Comparison of ENCODE assay signal across 22 mouse cellular contexts in genomic region chr10:123525424-123525823, GRCm38 (mm10).
A peak's percentile ranks its signal among the peaks of the same experiment; 100 is the strongest.
DNase-seq lines count a peak whose midpoint lies in the region; ATAC-seq and TF ChIP-seq lines count a peak whose summit lies in the region.
"Had no signal": no experiment of that assay in that cellular context is flagged by ENCODE, and none has a peak within 500 bp of the region (broad histone marks: within the 10 kb centered on the region; RNA-seq: fewer than 3 reads in every experiment).

No protein-coding gene starts in this region.

- no peak overlapping the region for H3K27ac ChIP-seq in embryonic facial prominence, embryonic 11.5 days (replicated peaks; ENCODE audit: low read depth, low read length)
- no peak overlapping the region for H3K27ac ChIP-seq in embryonic facial prominence, embryonic 10.5 days (replicated peaks)
- H3K27ac ChIP-seq in kidney, postnatal 0 days, result no peak overlapping the region
- H3K27ac ChIP-seq in embryonic facial prominence, embryonic 14.5 days (replicated peaks; ENCODE audit: low read depth, low read length), result no peak overlapping the region
- H3K27ac ChIP-seq in embryonic facial prominence, embryonic 15.5 days (replicated peaks), result no peak overlapping the region
- H3K27ac ChIP-seq: embryonic facial prominence, embryonic 13.5 days; forebrain, embryonic 10.5 days; forebrain, embryonic 12.5 days had no signal

- TF ChIP-seq CTCF in kidney, postnatal 0 days (IDR thresholded peaks at IDR 0.05; ENCODE audit: low read depth), result no peak

- no peaks in the 10 kb centered on the region for H3K9me3 ChIP-seq in embryonic facial prominence, embryonic 11.5 days (replicated peaks; ENCODE audit: control insufficient read depth, low read length)
- H3K9me3 ChIP-seq in embryonic facial prominence, embryonic 10.5 days, result peaks cover 7% of the 10 kb centered on the region
- no peaks in the 10 kb centered on the region for H3K9me3 ChIP-seq in kidney, postnatal 0 days (replicated peaks; ENCODE audit: low read length)
- peaks cover 12% of the 10 kb centered on the region for H3K9me3 ChIP-seq in embryonic facial prominence, embryonic 14.5 days (ENCODE audit: control insufficient read depth, low read length)
- no peaks in the 10 kb centered on the region for H3K9me3 ChIP-seq in embryonic facial prominence, embryonic 15.5 days (replicated peaks)
- H3K9me3 ChIP-seq: embryonic facial prominence, embryonic 13.5 days had no signal

- H3K9ac ChIP-seq in embryonic facial prominence, embryonic 11.5 days (replicated peaks; ENCODE audit: low read length), result no peak overlapping the region
- no peak overlapping the region for H3K9ac ChIP-seq in kidney, postnatal 0 days (ENCODE audit: low read depth, low read length)
- no peak overlapping the region for H3K9ac ChIP-seq in embryonic facial prominence, embryonic 14.5 days (ENCODE audit: low read depth, low read length)
- no peak overlapping the region for H3K9ac ChIP-seq in embryonic facial prominence, embryonic 15.5 days
- H3K9ac ChIP-seq: embryonic facial prominence, embryonic 13.5 days; forebrain, embryonic 12.5 days had no signal

- DNase-seq in embryonic facial prominence, embryonic 11.5 days (ENCODE audit: low spot score), result peak; percentile 33
- no peak for DNase-seq in embryonic facial prominence, embryonic 10.5 days (ENCODE audit: low spot score)
- DNase-seq in kidney, postnatal 0 days (ENCODE audit: low spot score), result peak; percentile 7
- no peak for DNase-seq in kidney, adult 9 months
- peak; percentile 35 for DNase-seq in embryonic facial prominence, embryonic 14.5 days (ENCODE audit: low spot score)
- DNase-seq in urinary bladder, adult 18-20 months (ENCODE audit: low spot score in 2 of 2), result no peak
- DNase-seq: adrenal gland, adult 2 months; adrenal gland, postnatal 10 days; adrenal gland, postnatal 25 days; cerebellum, adult 11 months; cerebellum, adult 18-20 months; cerebellum, adult 8-10 months; cerebellum, adult 9-11 months; cerebellum, postnatal 14 days; cerebellum, postnatal 36 days had no signal

- peak; percentile 73; the same call in 1 of the 2 replicates for ATAC-seq in embryonic facial prominence, embryonic 11.5 days (replicated peaks; ENCODE audit: insufficient number of reproducible peaks, low FRiP score, low TSS enrichment, low read depth)
- ATAC-seq in kidney, postnatal 0 days (replicated peaks; ENCODE audit: low FRiP score, low read depth), result no peak
- peak; percentile 63; the same call in 1 of the 2 replicates for ATAC-seq in embryonic facial prominence, embryonic 14.5 days (ENCODE audit: low read depth)
- ATAC-seq in embryonic facial prominence, embryonic 15.5 days (ENCODE audit: insufficient number of reproducible peaks, low FRiP score, low TSS enrichment, low read depth), result peak; percentile 54; the same call in 1 of the 2 replicates
- ATAC-seq: forebrain, embryonic 14.5 days; forebrain, embryonic 16.5 days had no signal

- no peaks in the 10 kb centered on the region for H3K4me1 ChIP-seq in embryonic facial prominence, embryonic 11.5 days (ENCODE audit: control insufficient read depth, insufficient read depth, low read length)
- no peaks in the 10 kb centered on the region for H3K4me1 ChIP-seq in embryonic facial prominence, embryonic 10.5 days
- no peaks in the 10 kb centered on the region for H3K4me1 ChIP-seq in kidney, postnatal 0 days (replicated peaks; ENCODE audit: insufficient read depth, low read length)
- H3K4me1 ChIP-seq in embryonic facial prominence, embryonic 14.5 days (ENCODE audit: control insufficient read depth, insufficient read depth, low read length), result no peaks in the 10 kb centered on the region
- H3K4me1 ChIP-seq in embryonic facial prominence, embryonic 15.5 days, result no peaks in the 10 kb centered on the region
- H3K4me1 ChIP-seq: embryonic facial prominence, embryonic 13.5 days; forebrain, embryonic 12.5 days had no signal

- H3K4me2 ChIP-seq in embryonic facial prominence, embryonic 11.5 days (ENCODE audit: low read depth, low read length), result no peak overlapping the region
- H3K4me2 ChIP-seq in kidney, postnatal 0 days (ENCODE audit: low read length), result no peak overlapping the region
- no peak overlapping the region for H3K4me2 ChIP-seq in embryonic facial prominence, embryonic 14.5 days (ENCODE audit: low read depth, low read length)
- no peak overlapping the region for H3K4me2 ChIP-seq in embryonic facial prominence, embryonic 15.5 days (replicated peaks)
- H3K4me2 ChIP-seq: embryonic facial prominence, embryonic 13.5 days; forebrain, embryonic 12.5 days had no signal

- no peak overlapping the region for H3K4me3 ChIP-seq in embryonic facial prominence, embryonic 11.5 days (ENCODE audit: low read depth, low read length)
- H3K4me3 ChIP-seq in embryonic facial prominence, embryonic 10.5 days, result no peak overlapping the region
- H3K4me3 ChIP-seq in kidney, postnatal 0 days (replicated peaks; ENCODE audit: low read depth, low read length), result no peak overlapping the region
- H3K4me3 ChIP-seq in embryonic facial prominence, embryonic 14.5 days (ENCODE audit: low read depth, low read length), result no peak overlapping the region
- H3K4me3 ChIP-seq in embryonic facial prominence, embryonic 15.5 days (replicated peaks), result no peak overlapping the region
- H3K4me3 ChIP-seq: embryonic facial prominence, embryonic 13.5 days; erythroblast, embryonic 14.5 days; forebrain, embryonic 10.5 days; forebrain, embryonic 12.5 days had no signal

- H3K27me3 ChIP-seq in embryonic facial prominence, embryonic 11.5 days (ENCODE audit: control insufficient read depth, insufficient read depth, low read length), result no peaks in the 10 kb centered on the region
- no peaks in the 10 kb centered on the region for H3K27me3 ChIP-seq in embryonic facial prominence, embryonic 10.5 days (replicated peaks; ENCODE audit: low read depth, poor library complexity, severe bottlenecking)
- H3K27me3 ChIP-seq in kidney, postnatal 0 days (ENCODE audit: insufficient read depth, low read length), result no peaks in the 10 kb centered on the region
- H3K27me3 ChIP-seq in embryonic facial prominence, embryonic 14.5 days (replicated peaks; ENCODE audit: control insufficient read depth, insufficient read depth, low read length), result no peaks in the 10 kb centered on the region
- no peaks in the 10 kb centered on the region for H3K27me3 ChIP-seq in embryonic facial prominence, embryonic 15.5 days
- H3K27me3 ChIP-seq: embryonic facial prominence, embryonic 13.5 days; forebrain, embryonic 12.5 days had no signal

- H3K36me3 ChIP-seq in embryonic facial prominence, embryonic 11.5 days (replicated peaks; ENCODE audit: control insufficient read depth, insufficient read depth, low read depth, low read length), result no peaks in the 10 kb centered on the region
- no peaks in the 10 kb centered on the region for H3K36me3 ChIP-seq in embryonic facial prominence, embryonic 10.5 days (replicated peaks)
- H3K36me3 ChIP-seq in kidney, postnatal 0 days (ENCODE audit: insufficient read depth, low read length), result no peaks in the 10 kb centered on the region
- H3K36me3 ChIP-seq in embryonic facial prominence, embryonic 14.5 days (ENCODE audit: control insufficient read depth, insufficient read depth, low read length), result no peaks in the 10 kb centered on the region
- H3K36me3 ChIP-seq in embryonic facial prominence, embryonic 15.5 days, result no peaks in the 10 kb centered on the region
- H3K36me3 ChIP-seq: embryonic facial prominence, embryonic 13.5 days; forebrain, embryonic 10.5 days; forebrain, embryonic 12.5 days had no signal

- WGBS in embryonic facial prominence, embryonic 11.5 days, result 63% methylated on average over 5 of the region's 5 CpGs
- 67% methylated on average over 5 of the region's 5 CpGs for WGBS in embryonic facial prominence, embryonic 10.5 days
- 57% methylated on average over 5 of the region's 5 CpGs for WGBS in kidney, postnatal 0 days
- 51% methylated on average over 5 of the region's 5 CpGs for WGBS in embryonic facial prominence, embryonic 14.5 days
- whole genome bisulfite sequencing in embryonic facial prominence, embryonic 15.5 days, result 52% methylated on average over 5 of the region's 5 CpGs

Comparison
In these comparisons a context has a peak if more than half of its experiments do, and no peak if none do; other contexts are left out.
1. DNase-seq: peak in embryonic facial prominence, embryonic 11.5 days (single experiment), kidney, postnatal 0 days (single experiment) and embryonic facial prominence, embryonic 14.5 days (single experiment); none in embryonic facial prominence, embryonic 10.5 days (single experiment), kidney, adult 9 months (single experiment) and urinary bladder, adult 18-20 months (0 of 2).